Mouse (Mus musculus) WW6 (cell line): Measurements from ENCODE around the gene Ptpro.
A peak's percentile ranks its signal among the peaks of the same experiment; 100 is the strongest.
"Not testable (repeated sequence)": the region's sequence is repeated elsewhere in the genome, so short reads cannot be mapped to it uniquely, and the experiment has no call there.

Experiments used
- DNase-seq: peaks from one replicate; pipeline ENCODE4 v3.0.0-alpha.2; 2013; ENCODE audit warnings: low read depth, low spot score

Gene Ptpro

GRCm38 (mm10) chr6:137446116-137446515 lies 194.0 kb downstream of the Ptpro start:
- DNase-seq: not testable (repeated sequence)

GRCm38 (mm10) chr6:137455537-137456041 lies 203.5 kb downstream of the Ptpro start:
- peak; percentile 52 for DNase-seq

- no peak for DNase-seq
Observed at GRCm38 (mm10) chr6:137456064-137456463, 203.9 kb downstream of the Ptpro start.

GRCm38 (mm10) chr6:137457210-137457609 lies 205.1 kb downstream of the Ptpro start:
- no peak for DNase-seq

- DNase-seq: no peak
Observed at GRCm38 (mm10) chr6:137458136-137458535, 206.0 kb downstream of the Ptpro start.

- DNase-seq: no peak
Observed at GRCm38 (mm10) chr6:137463771-137464170, 211.7 kb downstream of the Ptpro start.

- DNase-seq: no peak
Observed at GRCm38 (mm10) chr6:137465253-137465652, 213.1 kb downstream of the Ptpro start.

GRCm38 (mm10) chr6:137466256-137466655 lies 214.1 kb downstream of the Ptpro start:
- DNase-seq: no peak

GRCm38 (mm10) chr6:137467696-137468095 lies 215.6 kb downstream of the Ptpro start:
- peak; percentile 40 for DNase-seq

- no peak for DNase-seq
Observed at GRCm38 (mm10) chr6:137469541-137469940, 217.4 kb downstream of the Ptpro start.

GRCm38 (mm10) chr6:137470901-137471598 lies 218.9 kb downstream of the Ptpro start:
- DNase-seq: no peak

GRCm38 (mm10) chr6:137472129-137472528 lies 220.0 kb downstream of the Ptpro start:
- DNase-seq: no peak

- DNase-seq: no peak
Observed at GRCm38 (mm10) chr6:137473433-137473832, 221.3 kb downstream of the Ptpro start.

GRCm38 (mm10) chr6:137475695-137476094 lies 223.6 kb downstream of the Ptpro start:
- not testable (repeated sequence) for DNase-seq

GRCm38 (mm10) chr6:137482891-137483290 lies 230.8 kb downstream of the Ptpro start:
- no peak for DNase-seq

- DNase-seq: no peak
Observed at GRCm38 (mm10) chr6:137487443-137487842, 235.3 kb downstream of the Ptpro start.

- no peak for DNase-seq
Observed at GRCm38 (mm10) chr6:137490115-137490514, 238.0 kb downstream of the Ptpro start.

- DNase-seq: no peak
Observed at GRCm38 (mm10) chr6:137491659-137492058, 239.5 kb downstream of the Ptpro start.

GRCm38 (mm10) chr6:137492582-137492981 lies 240.5 kb downstream of the Ptpro start:
- DNase-seq: no peak

GRCm38 (mm10) chr6:137493211-137494135 lies 241.4 kb downstream of the Ptpro start:
- no peak for DNase-seq

- no peak for DNase-seq
Observed at GRCm38 (mm10) chr6:137494136-137494475, 242.0 kb downstream of the Ptpro start.

- DNase-seq: no peak
Observed at GRCm38 (mm10) chr6:137494801-137495200, 242.7 kb downstream of the Ptpro start.

- no peak for DNase-seq
Observed at GRCm38 (mm10) chr6:137495233-137495632, 243.1 kb downstream of the Ptpro start.
